Mouse (Mus musculus): ENCODE data around the gene Tnni3k. TPM values are rescaled to one million over a fixed set of nuclear protein-coding genes. Genes with fewer than 3 reads are reported as not detected.

Tnni3k gene
- total and polyA plus RNA-seq, 2 experiments from 2014 or later = 99.9 to 101 TPM

GRCm38 (mm10) chr3:154806626-154807025 lies 248.6 kb downstream of the Tnni3k start:
- Histone ChIP-seq H3K27me3 (ENCODE audit: control insufficient read depth, insufficient read depth, low read length) (no peaks in the 10 kb centered on the region), H3K4me3 (ENCODE audit: low read depth, low read length) (no peak overlapping the region), H3K9ac (replicated peaks; ENCODE audit: low read depth, low read length) (no peak overlapping the region), H3K36me3 (replicated peaks; ENCODE audit: control insufficient read depth, insufficient read depth, low read length) (peaks cover 12% of the 10 kb centered on the region; the same call in 1 of the 2 replicates), H3K4me2 (ENCODE audit: low read depth, low read length) (no peak overlapping the region), H3K27ac (ENCODE audit: low read depth) (no peak overlapping the region), H3K9me3 (replicated peaks; ENCODE audit: control insufficient read depth, low read length) (no peaks in the 10 kb centered on the region), H3K4me1 (ENCODE audit: control insufficient read depth, insufficient read depth) (no peaks in the 10 kb centered on the region)
- ATAC-seq (ENCODE audit: insufficient read depth, low read depth) (peak; percentile 60), DNase-seq (ENCODE audit: low spot score) (peak; percentile 41)
- TF ChIP-seq CTCF (IDR thresholded peaks at IDR 0.05; ENCODE audit: low read depth) = no peak
- no peak for TF ChIP-seq EP300 (IDR thresholded peaks at IDR 0.05; ENCODE audit: low read depth)
- WGBS = 34% methylated on average over 7 of the region's 7 CpGs

DNA sequence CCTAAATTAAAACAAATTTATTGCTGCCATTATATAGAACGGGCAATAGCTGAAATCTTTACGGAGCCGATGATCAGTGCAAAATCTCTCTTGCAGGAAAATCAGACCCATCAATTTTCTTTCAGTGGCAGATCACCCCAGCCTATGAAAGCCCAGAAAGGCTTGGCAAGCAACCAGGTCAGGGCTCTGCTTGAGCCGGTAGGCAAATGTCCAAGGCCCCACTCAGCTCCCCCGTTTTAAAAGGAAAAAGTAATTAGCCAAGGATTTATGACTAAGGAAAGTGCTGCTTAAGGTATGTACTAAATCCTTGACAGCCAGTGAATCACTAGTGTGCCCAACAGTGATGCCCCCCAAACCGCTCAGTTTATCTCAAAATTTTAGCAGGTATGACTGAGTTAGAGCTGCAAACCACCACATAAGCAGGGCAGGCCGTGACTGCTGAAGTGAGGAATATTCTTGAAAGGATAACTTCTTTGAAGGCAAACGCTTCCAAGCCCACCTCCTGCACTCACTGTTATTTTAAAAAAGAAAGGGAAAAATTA lies 254.2 kb downstream of the Tnni3k start:
- no peaks in the 10 kb centered on the region for H3K27me3 ChIP-seq (ENCODE audit: control insufficient read depth, insufficient read depth, low read length)
- DNase-seq (ENCODE audit: low spot score) (no peak), ATAC-seq (ENCODE audit: insufficient read depth, low read depth) (no peak)
- no peaks in the 10 kb centered on the region for H3K9me3 ChIP-seq (replicated peaks; ENCODE audit: control insufficient read depth, low read length)
- H3K27ac ChIP-seq (ENCODE audit: low read depth) = no peak overlapping the region
- H3K9ac ChIP-seq (replicated peaks; ENCODE audit: low read depth, low read length) = no peak overlapping the region
- no peak overlapping the region for H3K4me2 ChIP-seq (ENCODE audit: low read depth, low read length)
- 0 out of 2 replicates have a peak, but pooled peaks cover 8% of the 10 kb centered on the region for H3K36me3 ChIP-seq (replicated peaks; ENCODE audit: control insufficient read depth, insufficient read depth, low read length)
- TF ChIP-seq EP300 (IDR thresholded peaks at IDR 0.05; ENCODE audit: low read depth) = no peak
- no peak for TF ChIP-seq CTCF (IDR thresholded peaks at IDR 0.05; ENCODE audit: low read depth)
- WGBS = 71% methylated on average over 8 of the region's 8 CpGs
- no peak overlapping the region for H3K4me3 ChIP-seq (ENCODE audit: low read depth, low read length)
- no peaks in the 10 kb centered on the region for H3K4me1 ChIP-seq (ENCODE audit: control insufficient read depth, insufficient read depth)

GRCm38 (mm10) chr3:154800454-154800853 lies 254.8 kb downstream of the Tnni3k start:
- TF ChIP-seq EP300 (IDR thresholded peaks at IDR 0.05; ENCODE audit: low read depth) (no peak), CTCF (IDR thresholded peaks at IDR 0.05; ENCODE audit: low read depth) (no peak)
- H3K9me3 ChIP-seq (replicated peaks; ENCODE audit: control insufficient read depth, low read length) = no peaks in the 10 kb centered on the region
- no peaks in the 10 kb centered on the region for H3K27me3 ChIP-seq (ENCODE audit: control insufficient read depth, insufficient read depth, low read length)
- no peak overlapping the region for H3K4me2 ChIP-seq (ENCODE audit: low read depth, low read length)
- 0 out of 2 replicates have a peak, but pooled peaks cover 8% of the 10 kb centered on the region for H3K36me3 ChIP-seq (replicated peaks; ENCODE audit: control insufficient read depth, insufficient read depth, low read length)
- DNase-seq (ENCODE audit: low spot score) (no peak), ATAC-seq (ENCODE audit: insufficient read depth, low read depth) (no peak)
- no peaks in the 10 kb centered on the region for H3K4me1 ChIP-seq (ENCODE audit: control insufficient read depth, insufficient read depth)
- no peak overlapping the region for H3K27ac ChIP-seq (ENCODE audit: low read depth)
- H3K9ac ChIP-seq (replicated peaks; ENCODE audit: low read depth, low read length) = no peak overlapping the region
- H3K4me3 ChIP-seq (ENCODE audit: low read depth, low read length) = no peak overlapping the region
- 72% methylated on average over 8 of the region's 8 CpGs for WGBS

DNA sequence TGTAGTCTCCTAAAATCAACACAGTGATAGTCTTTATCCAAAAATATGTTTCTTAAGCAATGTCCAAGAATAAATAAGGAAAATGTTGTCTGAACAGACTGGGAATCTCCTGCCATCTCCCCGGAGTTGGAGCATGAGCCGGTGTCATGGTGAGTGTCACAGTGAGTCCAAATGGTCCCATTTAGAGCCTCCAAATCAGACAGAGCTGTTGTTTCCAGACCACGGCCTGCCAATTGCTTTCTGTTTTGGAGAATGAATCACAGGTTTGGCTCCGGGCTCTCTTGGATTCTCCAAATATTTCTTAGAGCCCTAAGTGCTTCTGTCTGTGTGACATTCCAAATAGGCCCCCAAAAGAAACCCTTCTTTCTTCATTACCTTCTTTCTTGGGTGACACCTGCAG lies 256.4 kb downstream of the Tnni3k start:
- H3K9me3 ChIP-seq (replicated peaks; ENCODE audit: control insufficient read depth, low read length) = no peaks in the 10 kb centered on the region
- DNase-seq (ENCODE audit: low spot score) = no peak
- H3K4me2 ChIP-seq (ENCODE audit: low read depth, low read length) = no peak overlapping the region
- no peak for TF ChIP-seq EP300 (IDR thresholded peaks at IDR 0.05; ENCODE audit: low read depth)
- TF ChIP-seq CTCF (IDR thresholded peaks at IDR 0.05; ENCODE audit: low read depth) = no peak
- no peaks in the 10 kb centered on the region for H3K27me3 ChIP-seq (ENCODE audit: control insufficient read depth, insufficient read depth, low read length)
- no peak overlapping the region for H3K9ac ChIP-seq (replicated peaks; ENCODE audit: low read depth, low read length)
- no peaks in the 10 kb centered on the region for H3K4me1 ChIP-seq (ENCODE audit: control insufficient read depth, insufficient read depth)
- no peak overlapping the region for H3K27ac ChIP-seq (ENCODE audit: low read depth)
- H3K4me3 ChIP-seq (ENCODE audit: low read depth, low read length) = no peak overlapping the region
- WGBS = 70% methylated on average over 4 of the region's 4 CpGs
- H3K36me3 ChIP-seq (replicated peaks; ENCODE audit: control insufficient read depth, insufficient read depth, low read length) = 0 out of 2 replicates have a peak, but pooled peaks cover under 1% of the 10 kb centered on the region
- no peak for ATAC-seq (ENCODE audit: insufficient read depth, low read depth)

DNA sequence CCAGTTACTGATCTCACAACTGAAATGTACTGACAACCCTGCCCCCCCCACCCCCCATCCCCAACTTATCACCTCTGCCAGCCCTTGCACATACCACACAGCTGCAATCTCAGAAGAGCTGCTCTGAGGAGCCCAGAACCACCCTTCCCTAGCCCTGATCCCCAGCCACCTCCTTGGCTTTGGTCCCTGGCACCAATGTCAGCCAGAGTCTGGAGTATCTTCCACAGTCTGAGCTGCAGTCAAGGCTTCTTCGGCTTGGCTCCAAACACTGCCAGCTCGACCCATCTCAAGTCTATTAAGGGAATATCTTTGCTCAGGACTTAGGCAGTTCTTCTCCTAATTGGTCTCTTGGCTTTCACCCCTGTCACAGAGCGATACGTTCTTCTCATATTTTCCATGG lies 261.6 kb downstream of the Tnni3k start:
- Histone ChIP-seq H3K4me3 (ENCODE audit: low read depth, low read length) (no peak overlapping the region), H3K36me3 (replicated peaks; ENCODE audit: control insufficient read depth, insufficient read depth, low read length) (0 out of 2 replicates have a peak, but pooled peaks cover 9% of the 10 kb centered on the region), H3K4me1 (ENCODE audit: control insufficient read depth, insufficient read depth) (no peaks in the 10 kb centered on the region), H3K4me2 (ENCODE audit: low read depth, low read length) (no peak overlapping the region), H3K9me3 (replicated peaks; ENCODE audit: control insufficient read depth, low read length) (no peaks in the 10 kb centered on the region), H3K9ac (replicated peaks; ENCODE audit: low read depth, low read length) (no peak overlapping the region), H3K27me3 (ENCODE audit: control insufficient read depth, insufficient read depth, low read length) (no peaks in the 10 kb centered on the region), H3K27ac (ENCODE audit: low read depth) (no peak overlapping the region)
- ATAC-seq (ENCODE audit: insufficient read depth, low read depth) (no peak), DNase-seq (ENCODE audit: low spot score) (no peak)
- no peak for TF ChIP-seq EP300 (IDR thresholded peaks at IDR 0.05; ENCODE audit: low read depth)
- WGBS = 82% methylated on average over 4 of the region's 4 CpGs

- no peak for ATAC-seq (ENCODE audit: insufficient read depth, low read depth)
- TF ChIP-seq CTCF (IDR thresholded peaks at IDR 0.05; ENCODE audit: low read depth) (no peak), EP300 (IDR thresholded peaks at IDR 0.05; ENCODE audit: low read depth) (no peak)
- H3K36me3 ChIP-seq (replicated peaks; ENCODE audit: control insufficient read depth, insufficient read depth, low read length) = peaks cover 27% of the 10 kb centered on the region; the same call in 1 of the 2 replicates
Observed at GRCm38 (mm10) chr3:154787611-154788010, 267.6 kb downstream of the Tnni3k start.

More at GRCm38 (mm10) chr3:154787611-154788010, 267.6 kb downstream of the Tnni3k start:
- H3K4me3 ChIP-seq (ENCODE audit: low read depth, low read length) = no peak overlapping the region
- H3K27me3 ChIP-seq (ENCODE audit: control insufficient read depth, insufficient read depth, low read length) = no peaks in the 10 kb centered on the region
- H3K27ac ChIP-seq (ENCODE audit: low read depth) = no peak overlapping the region
- no peak for DNase-seq (ENCODE audit: low spot score)
- no peak overlapping the region for H3K4me2 ChIP-seq (ENCODE audit: low read depth, low read length)
- no peaks in the 10 kb centered on the region for H3K4me1 ChIP-seq (ENCODE audit: control insufficient read depth, insufficient read depth)
- no peaks in the 10 kb centered on the region for H3K9me3 ChIP-seq (replicated peaks; ENCODE audit: control insufficient read depth, low read length)
- WGBS = 76% methylated on average over 3 of the region's 3 CpGs
- H3K9ac ChIP-seq (replicated peaks; ENCODE audit: low read depth, low read length) = no peak overlapping the region

All from heart, postnatal 0 days (tissue).